Mouse (Mus musculus) mouse embryonic stem cell (cell line): ENCODE results near the gene Lurap1.

Source experiments
- in situ Hi-C, 2 experiments: fragments of 300-500 bp; cut with MboI; formaldehyde crosslinking; loops; 1 replicate in 1 of 2; 3 replicates in 1 of 2; pipeline ENCODE4 v1.14.3; 2019 to 2020; ENCODE audit warnings: low sequenced_read_pairs in 2 of 2, low pct_unique_long_range_greater_than_20kb in 1 of 2, mixed read lengths in 1 of 2; ENCODE audit not compliant: unreplicated experiment in 1 of 2

Lurap1 gene

DNA sequence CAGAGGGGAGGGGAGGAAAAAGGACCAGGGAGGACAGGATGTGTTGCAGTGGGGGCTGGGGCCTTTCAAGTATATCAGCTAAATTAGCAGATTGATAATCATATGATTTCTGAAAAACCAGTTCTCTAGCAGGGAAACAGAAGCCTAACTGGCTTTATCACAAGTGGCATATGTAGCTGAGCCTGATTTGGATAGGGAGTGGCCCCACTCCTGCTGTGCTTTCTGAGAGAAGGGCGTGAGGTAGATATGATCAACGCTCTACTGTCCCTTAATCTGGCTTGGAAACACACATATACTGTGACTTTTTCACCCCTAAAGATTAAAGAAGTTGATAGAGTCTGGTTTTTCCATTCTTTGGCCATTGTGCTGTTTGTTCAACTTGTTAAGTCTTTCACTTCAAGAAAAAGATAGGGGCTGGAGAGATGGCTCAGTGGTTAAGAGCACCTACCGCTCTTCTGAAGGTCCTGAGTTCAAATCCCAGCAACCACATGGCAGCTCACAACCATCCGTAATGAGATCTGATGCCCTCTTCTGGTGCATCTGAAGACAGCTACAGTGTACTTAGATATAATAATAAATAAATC, 25.2 kb downstream of the Lurap1 start:
- in situ Hi-C loops, result no loop called here

DNA sequence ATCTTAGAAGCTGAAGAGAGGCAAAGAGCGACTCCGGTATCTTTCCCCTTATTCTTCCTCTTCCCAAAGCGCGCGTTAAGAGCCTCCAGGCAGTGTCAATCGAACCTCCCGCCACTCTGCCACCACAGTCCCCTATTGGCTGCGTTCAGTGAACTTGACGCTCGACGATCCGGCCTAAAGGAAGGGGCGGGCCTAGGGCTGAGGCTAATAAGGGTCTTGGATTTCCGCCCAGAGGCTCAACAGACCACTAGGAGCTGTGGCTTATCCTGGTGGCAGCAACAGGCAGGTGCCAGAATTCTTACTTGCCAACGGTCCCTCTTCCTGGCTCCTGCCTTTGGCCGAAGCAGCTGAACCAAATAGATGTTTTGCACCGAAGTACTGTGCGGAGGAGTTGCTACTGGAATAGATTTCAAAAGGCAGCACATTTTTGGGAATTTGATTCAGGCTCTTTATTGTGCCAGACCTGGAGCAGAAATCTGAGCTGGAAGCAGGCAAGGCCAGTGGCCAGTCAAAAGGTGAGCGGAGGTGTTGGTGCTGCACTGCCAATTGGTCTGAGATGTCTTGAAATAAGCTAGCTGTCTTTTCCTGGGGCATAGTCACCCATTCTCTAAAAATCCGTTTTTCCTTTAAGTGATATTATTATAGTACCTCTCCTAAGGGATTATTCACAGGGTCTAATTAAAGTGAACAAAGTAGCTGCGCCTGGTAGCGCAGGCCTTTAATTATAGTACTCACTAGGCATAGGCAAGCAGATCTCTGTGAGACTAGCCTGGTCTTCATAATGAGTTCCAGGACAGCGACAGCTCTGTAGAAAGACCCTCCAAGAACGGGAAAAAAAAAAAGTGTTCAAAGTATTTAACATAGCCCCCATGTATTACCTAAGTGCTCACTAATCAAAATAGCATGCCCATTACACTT, 27.3 kb downstream of the Lurap1 start, which contains the start of the genes Rad54l and Pomgnt1:
TSS of gene Rad54l (minus strand) at position 89 of the 918 bp plus-strand sequence.
TSS of gene Pomgnt1 (plus strand) at position 239 of the 918 bp plus-strand sequence.
- in situ Hi-C loops, result no loop called here

GRCm38 (mm10) chr4:116122762-116123161, 28.4 kb downstream of the Lurap1 start:
- in situ Hi-C loops, result no loop called here

- in situ Hi-C loops, result no loop called here
Measured at GRCm38 (mm10) chr4:116111486-116111885, 39.7 kb downstream of the Lurap1 start.

- in situ Hi-C loops, result no loop called here
Measured at GRCm38 (mm10) chr4:116110695-116111094, 40.4 kb downstream of the Lurap1 start.

DNA sequence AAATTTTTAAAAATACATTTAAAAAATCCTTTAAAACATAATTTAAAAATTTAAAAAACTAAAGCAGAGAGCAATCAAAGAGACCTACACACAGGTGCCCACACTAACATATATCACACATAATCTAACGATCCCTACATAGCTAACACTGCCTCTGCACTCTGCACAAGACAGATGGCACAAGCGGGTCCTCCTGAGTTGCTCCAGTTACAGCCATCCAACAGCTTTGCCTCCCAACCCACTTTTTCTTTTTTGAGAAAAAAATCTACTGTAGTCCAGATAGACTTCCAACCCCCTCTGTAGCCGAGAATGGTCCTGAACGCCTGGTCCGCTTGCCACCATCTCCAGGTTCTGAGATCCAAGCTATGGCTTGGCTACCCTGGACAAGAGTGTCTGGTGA, 45.9 kb downstream of the Lurap1 start:
- in situ Hi-C loops, result no loop called here

- in situ Hi-C loops, result no loop called here
Measured at GRCm38 (mm10) chr4:116100959-116101358, 50.2 kb downstream of the Lurap1 start.

- in situ Hi-C loops, result no loop called here
Measured at GRCm38 (mm10) chr4:116097211-116097610, 53.9 kb downstream of the Lurap1 start.

- in situ Hi-C loops, result no loop called here
Measured at GRCm38 (mm10) chr4:116096291-116096690, 54.8 kb downstream of the Lurap1 start.

DNA sequence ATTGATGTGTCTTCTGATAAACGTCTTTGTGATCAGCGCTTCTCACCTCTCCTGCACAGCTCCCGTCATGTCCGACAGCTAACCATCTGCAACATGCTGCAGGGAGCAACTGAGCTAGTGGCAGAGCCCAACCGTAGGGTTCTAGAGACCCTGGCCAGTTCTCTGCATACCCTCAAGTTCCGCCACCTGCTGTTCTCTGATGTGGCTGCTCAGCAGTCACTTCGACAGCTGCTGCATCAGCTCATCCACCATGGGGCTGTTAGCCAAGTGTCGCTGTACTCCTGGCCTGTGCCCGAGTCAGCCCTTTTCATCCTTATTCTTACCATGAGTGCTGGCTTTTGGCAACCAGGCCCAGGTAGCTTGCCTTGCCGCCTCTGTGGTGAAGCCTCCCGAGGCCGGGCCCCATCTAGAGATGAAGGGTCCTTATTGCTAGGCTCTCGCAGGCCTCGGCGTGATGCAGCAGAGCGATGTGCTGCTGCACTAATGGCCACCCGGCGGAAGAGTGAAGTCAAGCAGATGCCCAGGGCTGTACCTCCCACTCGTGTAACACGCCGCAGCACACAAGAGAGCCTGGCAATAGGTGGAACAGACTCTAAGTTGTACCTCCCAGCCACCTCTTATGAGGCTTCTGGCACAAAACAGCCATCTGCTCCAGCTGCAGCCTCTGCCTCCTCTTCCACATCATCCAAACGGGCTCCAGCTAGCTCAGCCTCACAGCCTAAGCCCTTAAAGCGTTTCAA, 62.5 kb downstream of the Lurap1 start:
- in situ Hi-C loops, result no loop called here
